Mouse (Mus musculus): ENCODE data around the gene Lsamp. TPM values are rescaled to one million over a fixed set of nuclear protein-coding genes. Genes with fewer than 3 reads are reported as not detected.

The Lsamp gene
- polyA plus RNA-seq, 1 experiment, result 0.04 TPM

DNA sequence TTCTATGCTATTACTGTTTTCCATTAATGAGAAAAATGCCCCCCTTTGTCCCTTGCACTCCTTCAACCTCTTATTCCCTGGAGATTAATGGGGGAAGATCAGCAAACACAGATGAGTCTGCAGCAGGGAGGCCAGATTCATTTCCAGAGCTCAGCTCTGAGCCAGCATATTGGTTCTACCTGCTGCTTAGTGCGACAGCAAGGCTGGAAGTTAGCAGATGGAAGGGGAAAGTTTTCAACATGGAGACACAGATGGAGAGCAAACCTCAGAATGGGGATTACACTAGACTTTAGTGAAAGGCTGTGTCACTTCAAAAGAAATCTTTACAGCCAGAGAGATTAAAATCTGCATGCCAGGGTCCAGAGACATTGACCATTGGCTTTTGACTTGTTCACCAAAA, 1188.7 kb downstream of the Lsamp start:
- DNase-seq (ENCODE audit: low read depth in 1 of 2, low spot score in 2 of 2), result no peak
- no peaks in the 10 kb centered on the region for H3K4me1 ChIP-seq (ENCODE audit: control insufficient read depth, insufficient read depth, insufficient read length)
- 80% methylated on average over 1 of the region's 1 CpGs for WGBS
- H3K36me3 ChIP-seq (ENCODE audit: control insufficient read depth, insufficient read depth, low read length), result no peaks in the 10 kb centered on the region
- TF ChIP-seq POLR2A (IDR thresholded peaks at IDR 0.05; ENCODE audit: low read depth, low read length), result no peak
- TF ChIP-seq CTCF (IDR thresholded peaks at IDR 0.05; ENCODE audit: extremely low read depth, insufficient read depth, insufficient read length, insufficient replicate concordance), result no peak
- H3K27ac ChIP-seq (ENCODE audit: insufficient read depth, low read length), result no peak overlapping the region
- H3K27me3 ChIP-seq (ENCODE audit: control insufficient read depth, insufficient read depth, low read length), result no peaks in the 10 kb centered on the region
- H3K4me3 ChIP-seq (ENCODE audit: extremely low read depth, insufficient read depth, insufficient read length), result no peak overlapping the region

DNA sequence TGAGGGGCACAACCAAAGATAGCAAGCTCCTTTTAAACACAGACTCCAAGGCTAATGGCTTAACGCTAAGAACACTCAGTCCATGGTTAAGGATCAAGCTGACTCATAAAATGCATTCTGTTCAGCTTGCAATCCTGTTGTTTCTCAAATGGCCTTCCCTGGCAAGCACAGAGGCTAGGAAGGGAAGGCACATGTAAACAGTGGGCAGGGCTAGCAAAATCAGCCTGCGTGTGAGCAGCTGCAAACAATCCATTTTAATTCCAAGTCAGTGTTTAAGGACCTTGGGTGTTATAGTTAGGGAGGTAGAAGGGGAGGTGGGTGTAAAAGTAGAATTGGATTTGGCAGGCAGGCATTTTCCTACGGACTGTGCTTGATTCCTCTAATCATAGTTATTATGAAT, 1195.4 kb downstream of the Lsamp start:
- Histone ChIP-seq H3K27ac (ENCODE audit: insufficient read depth, low read length) (no peak overlapping the region), H3K4me1 (ENCODE audit: control insufficient read depth, insufficient read depth, insufficient read length) (no peaks in the 10 kb centered on the region), H3K36me3 (ENCODE audit: control insufficient read depth, insufficient read depth, low read length) (no peaks in the 10 kb centered on the region), H3K4me3 (ENCODE audit: extremely low read depth, insufficient read depth, insufficient read length) (no peak overlapping the region), H3K27me3 (ENCODE audit: control insufficient read depth, insufficient read depth, low read length) (no peaks in the 10 kb centered on the region)
- TF ChIP-seq POLR2A (IDR thresholded peaks at IDR 0.05; ENCODE audit: low read depth, low read length) (no peak), CTCF (IDR thresholded peaks at IDR 0.05; ENCODE audit: extremely low read depth, insufficient read depth, insufficient read length, insufficient replicate concordance) (no peak)
- DNase-seq (ENCODE audit: low read depth in 1 of 2, low spot score in 2 of 2), result no peak
- 58% methylated on average over 3 of the region's 3 CpGs for WGBS

DNA sequence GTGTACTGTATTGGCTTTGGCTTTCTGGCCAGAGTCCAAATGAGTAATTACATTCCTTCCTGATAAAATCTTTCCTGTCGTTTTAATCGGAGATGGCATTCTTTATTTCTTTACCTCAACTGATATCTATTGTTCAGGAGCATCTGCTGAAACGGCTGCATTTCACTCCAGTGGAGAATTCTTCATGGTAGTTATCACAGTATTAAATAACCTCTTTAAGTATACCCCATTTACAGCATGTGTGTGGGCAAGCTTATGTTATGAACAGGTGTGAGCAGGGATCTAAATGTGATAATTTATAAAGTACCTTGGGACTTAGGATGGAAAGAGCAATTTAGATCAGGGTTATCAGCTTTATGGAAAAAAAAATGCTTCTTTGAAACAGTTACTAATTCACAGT, 1196.7 kb downstream of the Lsamp start:
- H3K4me1 ChIP-seq (ENCODE audit: control insufficient read depth, insufficient read depth, insufficient read length), result no peaks in the 10 kb centered on the region
- H3K27me3 ChIP-seq (ENCODE audit: control insufficient read depth, insufficient read depth, low read length), result no peaks in the 10 kb centered on the region
- 76% methylated on average over 3 of the region's 3 CpGs for WGBS
- TF ChIP-seq CTCF (IDR thresholded peaks at IDR 0.05; ENCODE audit: extremely low read depth, insufficient read depth, insufficient read length, insufficient replicate concordance) (no peak), POLR2A (IDR thresholded peaks at IDR 0.05; ENCODE audit: low read depth, low read length) (no peak)
- H3K4me3 ChIP-seq (ENCODE audit: extremely low read depth, insufficient read depth, insufficient read length), result no peak overlapping the region
- H3K27ac ChIP-seq (ENCODE audit: insufficient read depth, low read length), result no peak overlapping the region
- no peaks in the 10 kb centered on the region for H3K36me3 ChIP-seq (ENCODE audit: control insufficient read depth, insufficient read depth, low read length)
- DNase-seq (ENCODE audit: low read depth in 1 of 2, low spot score in 2 of 2), result no peak

DNA sequence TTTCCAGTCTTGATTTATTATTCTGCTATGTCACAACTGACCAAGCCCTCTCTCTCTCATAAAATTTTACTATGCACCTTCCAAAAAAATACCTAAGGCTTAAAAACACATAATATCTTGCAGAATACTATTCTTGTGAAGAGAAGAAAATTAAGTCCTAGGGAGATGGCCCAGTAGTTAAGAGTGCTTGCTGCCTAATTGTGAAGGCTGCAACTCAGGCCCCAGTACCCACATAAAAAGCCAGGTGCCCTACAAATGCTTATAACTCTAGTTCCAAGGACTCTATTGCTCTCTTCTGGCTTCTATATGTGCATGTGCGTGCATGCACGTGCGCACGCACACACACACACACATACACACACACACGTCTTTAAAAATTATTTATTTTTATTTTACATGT, 1225.9 kb downstream of the Lsamp start:
- H3K4me3 ChIP-seq (ENCODE audit: extremely low read depth, insufficient read depth, insufficient read length), result no peak overlapping the region
- H3K4me1 ChIP-seq (ENCODE audit: control insufficient read depth, insufficient read depth, insufficient read length), result no peaks in the 10 kb centered on the region
- whole genome bisulfite sequencing, result 88% methylated on average over 5 of the region's 5 CpGs
- H3K27ac ChIP-seq (ENCODE audit: insufficient read depth, low read length), result no peak overlapping the region
- no peak for DNase-seq (ENCODE audit: low read depth in 1 of 2, low spot score in 2 of 2)
- TF ChIP-seq CTCF (IDR thresholded peaks at IDR 0.05; ENCODE audit: extremely low read depth, insufficient read depth, insufficient read length, insufficient replicate concordance) (no peak), POLR2A (IDR thresholded peaks at IDR 0.05; ENCODE audit: low read depth, low read length) (no peak)
- H3K36me3 ChIP-seq (ENCODE audit: control insufficient read depth, insufficient read depth, low read length), result no peaks in the 10 kb centered on the region
- H3K27me3 ChIP-seq (ENCODE audit: control insufficient read depth, insufficient read depth, low read length), result no peaks in the 10 kb centered on the region

DNA sequence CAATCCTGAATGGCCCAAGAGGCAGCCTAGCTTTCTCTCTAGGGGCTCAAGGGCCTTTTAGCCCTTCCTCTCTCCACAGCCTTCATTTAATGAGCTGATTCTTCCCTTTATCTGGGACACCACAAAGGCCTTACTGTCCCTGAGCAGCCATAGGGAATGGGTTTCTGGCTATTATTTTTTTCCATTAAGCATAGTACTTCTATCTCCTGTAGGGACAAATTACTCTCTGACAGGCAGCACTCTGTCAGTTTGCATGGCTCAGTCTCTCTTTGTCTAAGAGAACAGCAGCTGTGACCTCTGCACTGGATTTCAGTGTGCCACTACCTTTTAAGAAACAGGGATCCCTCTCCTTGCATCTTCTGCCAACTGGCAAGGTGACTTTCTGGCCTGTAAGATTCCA, 1251.7 kb downstream of the Lsamp start:
- no peak overlapping the region for H3K27ac ChIP-seq (ENCODE audit: insufficient read depth, low read length)
- no peaks in the 10 kb centered on the region for H3K36me3 ChIP-seq (ENCODE audit: control insufficient read depth, insufficient read depth, low read length)
- no peaks in the 10 kb centered on the region for H3K27me3 ChIP-seq (ENCODE audit: control insufficient read depth, insufficient read depth, low read length)
- no peaks in the 10 kb centered on the region for H3K4me1 ChIP-seq (ENCODE audit: control insufficient read depth, insufficient read depth, insufficient read length)
- no peak overlapping the region for H3K4me3 ChIP-seq (ENCODE audit: extremely low read depth, insufficient read depth, insufficient read length)
- no peak for DNase-seq (ENCODE audit: low read depth in 1 of 2, low spot score in 2 of 2)
- TF ChIP-seq POLR2A (IDR thresholded peaks at IDR 0.05; ENCODE audit: low read depth, low read length) (no peak), CTCF (IDR thresholded peaks at IDR 0.05; ENCODE audit: extremely low read depth, insufficient read depth, insufficient read length, insufficient replicate concordance) (no peak)

DNA sequence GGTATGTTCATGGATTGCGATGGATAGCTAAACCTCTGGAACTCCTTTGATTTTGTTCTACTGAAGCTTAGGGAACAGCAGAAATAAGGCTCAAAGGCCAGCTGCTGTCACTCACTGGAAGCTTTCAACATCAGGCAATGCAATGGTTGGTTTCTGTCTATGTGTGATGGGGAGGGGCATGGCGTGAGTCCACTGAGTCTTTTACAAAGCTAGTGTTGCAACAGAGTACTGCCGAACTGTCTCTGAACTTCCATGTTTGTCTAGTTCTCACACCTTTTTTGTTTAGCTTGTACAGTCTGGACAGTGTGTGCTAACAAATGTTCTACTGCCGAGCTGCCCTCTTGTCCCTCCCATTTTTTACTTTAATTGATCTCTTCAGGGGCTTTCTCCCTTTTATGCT, 1258.7 kb downstream of the Lsamp start:
- no peak for TF ChIP-seq POLR2A (IDR thresholded peaks at IDR 0.05; ENCODE audit: low read depth, low read length)
- TF ChIP-seq CTCF (IDR thresholded peaks at IDR 0.05; ENCODE audit: extremely low read depth, insufficient read depth, insufficient read length, insufficient replicate concordance), result no peak
- Histone ChIP-seq H3K27me3 (ENCODE audit: control insufficient read depth, insufficient read depth, low read length) (no peaks in the 10 kb centered on the region), H3K4me1 (ENCODE audit: control insufficient read depth, insufficient read depth, insufficient read length) (no peaks in the 10 kb centered on the region), H3K36me3 (ENCODE audit: control insufficient read depth, insufficient read depth, low read length) (no peaks in the 10 kb centered on the region), H3K27ac (ENCODE audit: insufficient read depth, low read length) (no peak overlapping the region), H3K4me3 (ENCODE audit: extremely low read depth, insufficient read depth, insufficient read length) (no peak overlapping the region)
- DNase-seq (ENCODE audit: low read depth in 1 of 2, low spot score in 2 of 2), result no peak
- 68% methylated on average over 4 of the region's 4 CpGs for WGBS

DNA sequence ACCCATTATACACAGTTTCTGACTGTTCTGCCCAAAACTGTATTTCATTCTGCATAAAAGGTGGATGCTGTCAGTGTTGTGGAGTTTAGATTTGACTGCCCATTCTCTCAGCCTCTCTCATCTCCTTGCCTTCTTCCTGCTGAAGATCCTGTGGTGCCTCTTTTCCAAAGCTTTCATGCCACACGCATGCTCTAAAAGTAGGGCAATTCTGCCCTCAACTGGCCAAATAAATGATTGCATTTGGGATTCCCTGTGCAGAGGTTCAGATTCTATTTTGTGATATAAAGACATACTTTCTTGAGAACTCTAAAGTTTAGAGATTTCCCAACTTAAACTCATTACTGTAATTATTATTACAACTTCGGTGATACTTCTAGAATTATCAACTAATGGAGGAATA, 1260.5 kb downstream of the Lsamp start:
- no peaks in the 10 kb centered on the region for H3K36me3 ChIP-seq (ENCODE audit: control insufficient read depth, insufficient read depth, low read length)
- H3K4me1 ChIP-seq (ENCODE audit: control insufficient read depth, insufficient read depth, insufficient read length), result no peaks in the 10 kb centered on the region
- H3K27me3 ChIP-seq (ENCODE audit: control insufficient read depth, insufficient read depth, low read length), result no peaks in the 10 kb centered on the region
- no peak overlapping the region for H3K4me3 ChIP-seq (ENCODE audit: extremely low read depth, insufficient read depth, insufficient read length)
- 24% methylated on average over 2 of the region's 2 CpGs for WGBS
- no peak overlapping the region for H3K27ac ChIP-seq (ENCODE audit: insufficient read depth, low read length)
- no peak for TF ChIP-seq CTCF (IDR thresholded peaks at IDR 0.05; ENCODE audit: extremely low read depth, insufficient read depth, insufficient read length, insufficient replicate concordance)
- no peak for TF ChIP-seq POLR2A (IDR thresholded peaks at IDR 0.05; ENCODE audit: low read depth, low read length)
- no peak for DNase-seq (ENCODE audit: low read depth in 1 of 2, low spot score in 2 of 2)
